Comparison of ENCODE assay signal across 9 mouse cellular contexts in genomic region chr9:48663052-48663433, GRCm38 (mm10). TPM values are rescaled to one million over a fixed set of nuclear protein-coding genes. Genes with fewer than 3 reads are reported as not detected.
DNase-seq lines count a peak whose midpoint lies in the region; ATAC-seq lines count a peak whose summit lies in the region.
"Had no signal": no experiment of that assay in that cellular context is flagged by ENCODE, and none has a peak within 500 bp of the region (broad histone marks: within the 10 kb centered on the region; RNA-seq: fewer than 3 reads in every experiment).

No protein-coding gene starts in this region.

- peak overlapping the region; percentile 1; the same call in 1 of the 2 replicates for H3K27ac ChIP-seq in forebrain, embryonic 11.5 days (ENCODE audit: low read depth, low read length)
- no peak overlapping the region for H3K27ac ChIP-seq in intestine, embryonic 15.5 days
- H3K27ac ChIP-seq in neural tube, embryonic 12.5 days = no peak overlapping the region
- no peak overlapping the region for H3K27ac ChIP-seq in heart, embryonic 12.5 days (ENCODE audit: poor library complexity, severe bottlenecking)

- DNase-seq in heart, adult 11 months = peak; percentile 89
- DNase-seq in heart, postnatal 36 days = no peak
- DNase-seq in forebrain, embryonic 11.5 days (ENCODE audit: low spot score) = no peak
- no peak for DNase-seq in urinary bladder, postnatal 14 days (ENCODE audit: low spot score)
- DNase-seq in spleen, postnatal 10 days (ENCODE audit: low spot score in 2 of 2) = no peak
- DNase-seq: B cell, adult 2 months had no signal

- no peak overlapping the region for H3K9ac ChIP-seq in forebrain, embryonic 11.5 days (ENCODE audit: low read length)
- H3K9ac ChIP-seq in intestine, embryonic 15.5 days = no peak overlapping the region
- H3K9ac ChIP-seq in neural tube, embryonic 12.5 days = no peak overlapping the region
- H3K9ac ChIP-seq in heart, embryonic 12.5 days = no peak overlapping the region

- H3K4me1 ChIP-seq in forebrain, embryonic 11.5 days (replicated peaks; ENCODE audit: control insufficient read depth, insufficient read depth, low read length) = peaks cover 19% of the 10 kb centered on the region
- 0 out of 2 replicates have a peak, but pooled peaks cover 5% of the 10 kb centered on the region for H3K4me1 ChIP-seq in intestine, embryonic 15.5 days (replicated peaks)
- H3K4me1 ChIP-seq in neural tube, embryonic 12.5 days = peaks cover 24% of the 10 kb centered on the region
- H3K4me1 ChIP-seq in heart, embryonic 12.5 days (replicated peaks) = peaks cover 2% of the 10 kb centered on the region; the same call in 1 of the 2 replicates

- WGBS in forebrain, embryonic 11.5 days = 23% methylated on average over 13 of the region's 13 CpGs
- WGBS in intestine, embryonic 15.5 days = 33% methylated on average over 13 of the region's 13 CpGs
- WGBS in neural tube, embryonic 12.5 days = 23% methylated on average over 13 of the region's 13 CpGs
- WGBS in heart, embryonic 12.5 days = 70% methylated on average over 13 of the region's 13 CpGs

- peaks cover 2% of the 10 kb centered on the region; the same call in 1 of the 2 replicates for H3K9me3 ChIP-seq in forebrain, embryonic 11.5 days (ENCODE audit: control insufficient read depth, low read length)
- H3K9me3 ChIP-seq in intestine, embryonic 15.5 days = no peaks in the 10 kb centered on the region
- H3K9me3 ChIP-seq in neural tube, embryonic 12.5 days = 0 out of 2 replicates have a peak, but pooled peaks cover 4% of the 10 kb centered on the region
- peaks cover 6% of the 10 kb centered on the region for H3K9me3 ChIP-seq in heart, embryonic 12.5 days (replicated peaks)

- intact Hi-C loops in heart, postnatal 36 days (cut with DNase I) = no loop called here

- peak overlapping the region; percentile 18; the same call in 1 of the 2 replicates for H3K4me2 ChIP-seq in forebrain, embryonic 11.5 days (ENCODE audit: low read depth, low read length, severe bottlenecking)
- H3K4me2 ChIP-seq in intestine, embryonic 15.5 days (replicated peaks) = no peak overlapping the region
- H3K4me2 ChIP-seq in neural tube, embryonic 12.5 days (replicated peaks) = peak overlapping the region; percentile 36
- H3K4me2 ChIP-seq in heart, embryonic 12.5 days = no peak overlapping the region

- no peaks in the 10 kb centered on the region for H3K27me3 ChIP-seq in forebrain, embryonic 11.5 days (ENCODE audit: control insufficient read depth, insufficient read depth, low read length)
- H3K27me3 ChIP-seq in intestine, embryonic 15.5 days (replicated peaks) = no peaks in the 10 kb centered on the region
- H3K27me3 ChIP-seq in neural tube, embryonic 12.5 days (replicated peaks) = 0 out of 2 replicates have a peak, but pooled peaks cover 5% of the 10 kb centered on the region
- peaks cover 30% of the 10 kb centered on the region for H3K27me3 ChIP-seq in heart, embryonic 12.5 days (replicated peaks)

- no peaks in the 10 kb centered on the region for H3K36me3 ChIP-seq in forebrain, embryonic 11.5 days (ENCODE audit: control insufficient read depth, insufficient read depth, low read length)
- H3K36me3 ChIP-seq in intestine, embryonic 15.5 days = no peaks in the 10 kb centered on the region
- no peaks in the 10 kb centered on the region for H3K36me3 ChIP-seq in neural tube, embryonic 12.5 days
- no peaks in the 10 kb centered on the region for H3K36me3 ChIP-seq in heart, embryonic 12.5 days

- ATAC-seq in forebrain, embryonic 11.5 days (replicated peaks; ENCODE audit: low FRiP score) = peak; percentile 71
- peak; percentile 44; the same call in 1 of the 2 replicates for ATAC-seq in intestine, embryonic 15.5 days
- ATAC-seq in neural tube, embryonic 12.5 days (ENCODE audit: low FRiP score, low read depth) = peak; percentile 67
- no peak for ATAC-seq in heart, embryonic 12.5 days (ENCODE audit: insufficient number of reproducible peaks, low FRiP score)

- no peak overlapping the region for H3K4me3 ChIP-seq in forebrain, embryonic 11.5 days (ENCODE audit: low read depth, low read length)
- H3K4me3 ChIP-seq in intestine, embryonic 15.5 days (replicated peaks) = no peak overlapping the region
- H3K4me3 ChIP-seq in neural tube, embryonic 12.5 days = no peak overlapping the region
- H3K4me3 ChIP-seq in heart, embryonic 12.5 days = no peak overlapping the region

RNA-seq across cellular contexts. Expression of gene Nnmt, which starts 58.1 kb away (rescaled TPM):
- 1 to 10 TPM; 4.2 to 4.6 TPM for total RNA-seq in heart, postnatal 36 days (2021)
- polyA plus RNA-seq in forebrain, embryonic 11.5 days (2014; fragmentation: Nextera tagmentation; extraction: Ambion mirVana) = 1.1 and 1.9 TPM in 2 replicates
- polyA plus RNA-seq in intestine, embryonic 15.5 days (2015; fragmentation: Nextera tagmentation; extraction: Ambion mirVana) = 3.0 and 3.5 TPM in 2 replicates
- 0.61 and 1.6 TPM in 2 replicates for polyA plus RNA-seq in neural tube, embryonic 12.5 days (2016; fragmentation: Nextera tagmentation; extraction: Ambion mirVana)
- 3.1 and 3.3 TPM in 2 replicates for polyA plus RNA-seq in heart, embryonic 12.5 days (2016; fragmentation: Nextera tagmentation; extraction: Ambion mirVana)

Comparison
In these comparisons a context has a peak if more than half of its experiments do, and no peak if none do; other contexts are left out.
1. H3K4me2 ChIP-seq: peak in forebrain, embryonic 11.5 days (single experiment) and neural tube, embryonic 12.5 days (single experiment); none in intestine, embryonic 15.5 days (single experiment) and heart, embryonic 12.5 days (single experiment).